Mouse (Mus musculus) forebrain, postnatal 0 days (tissue): ENCODE results near the gene Ddx41. TPM values are rescaled to one million over a fixed set of nuclear protein-coding genes. Genes with fewer than 3 reads are reported as not detected.

Experiments used
- ATAC-seq: fragments of 200-750 bp; cut with Nextera tagmentation; 2 replicates; pipeline ENCODE4 v1.8.0; 2017; ENCODE audit warnings: mild to moderate bottlenecking, moderate library complexity
- DNase-seq: peaks from one replicate; pipeline ENCODE4 v3.0.0-alpha.2; 2015
- H3K27ac ChIP-seq: fragments of 300-500 bp; sonication (generic); 2 replicates; pipeline ENCODE4 v1.5.1; 2014; ENCODE audit warnings: low read depth, mild to moderate bottlenecking, antibody characterized with exemption, low read length, moderate library complexity, mixed read lengths
- H3K27me3 ChIP-seq: fragments of 300-500 bp; sonication (generic); 2 replicates; pipeline ENCODE4 v1.6.1; 2014; ENCODE audit warnings: mild to moderate bottlenecking, low read length, mixed read lengths; ENCODE audit not compliant: insufficient read depth
- H3K36me3 ChIP-seq: fragments of 300-500 bp; sonication (generic); 2 replicates; pipeline ENCODE4 v1.6.1; 2014; ENCODE audit warnings: mild to moderate bottlenecking, moderate library complexity; ENCODE audit not compliant: insufficient read depth
- H3K4me1 ChIP-seq: fragments of 300-500 bp; sonication (generic); 2 replicates; pipeline ENCODE4 v1.6.1; 2014; ENCODE audit warnings: antibody characterized with exemption; ENCODE audit not compliant: insufficient read depth
- H3K4me2 ChIP-seq: fragments of 300-500 bp; sonication (generic); 2 replicates; pipeline ENCODE4 v1.6.1; 2014; ENCODE audit warnings: low read depth, mild to moderate bottlenecking, moderate library complexity
- H3K4me3 ChIP-seq: fragments of 300-500 bp; sonication (generic); 2 replicates; pipeline ENCODE4 v1.5.1; 2014; ENCODE audit warnings: low read depth, low read length, mixed read lengths
- H3K9ac ChIP-seq: fragments of 300-500 bp; sonication (generic); 2 replicates; pipeline ENCODE4 v1.6.1; 2014; ENCODE audit warnings: mild to moderate bottlenecking
- H3K9me3 ChIP-seq: fragments of 300-500 bp; sonication (generic); 2 replicates; pipeline ENCODE4 v1.6.1; 2016; ENCODE audit warnings: low read length
- CTCF ChIP-seq: sonication (generic); IDR thresholded peaks from 2 replicates; pipeline ENCODE4 v1.5.1; 2016; ENCODE audit warnings: antibody characterized with exemption, control low read depth, low read depth
- WGBS: fragments of 180-500 bp; shearing (Covaris S2); extraction: QIAGEN DNeasy Blood & Tissue Kit; methylation state at CpG from one replicate; pipeline ENCODE4 v1.1.7; 2014; 5-methylcytosine and 5-hydroxymethylcytosine counted together
- polyA plus RNA-seq: library from polyadenylated mRNA; unstranded; fragments of >200 nt; fragmentation: Nextera tagmentation; extraction: Ambion mirVana; gene quantifications from 2 replicates; pipeline ENCODE4 v1.2.1, GENCODE M21; 2015
- total RNA-seq: library from RNA; depleted of rRNA; stranded (reverse); fragments of >200 nt; gene quantifications from 2 replicates; pipeline ENCODE4 v1.2.3, GENCODE M21; 2014

Gene Ddx41
- total and polyA plus RNA-seq, 2 experiments from 2014 or later: 46.1 to 69.6 TPM

DNA sequence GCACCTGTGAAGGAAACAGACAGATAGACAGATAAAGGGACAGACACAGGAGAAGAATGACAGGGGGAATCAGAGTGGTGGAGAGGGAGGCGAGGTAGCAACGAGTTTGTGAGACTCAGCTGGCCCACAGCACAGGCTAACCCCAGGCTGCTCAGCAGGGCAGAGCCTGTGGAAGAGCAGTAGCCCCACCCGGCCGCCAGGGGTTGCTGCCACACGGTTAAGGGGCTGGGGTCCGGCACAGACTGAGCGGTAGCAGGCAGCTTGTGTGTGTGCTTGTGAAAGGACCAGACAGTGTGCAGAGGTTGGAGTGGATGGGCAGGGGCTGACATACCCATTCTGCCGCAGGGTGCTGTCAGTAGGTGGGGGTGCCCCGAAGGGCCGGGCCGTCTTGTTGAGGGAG is 28.6 kb downstream of the Ddx41 start:
- Histone ChIP-seq H3K27me3 (no peaks in the 10 kb centered on the region), H3K9me3 (no peaks in the 10 kb centered on the region), H3K9ac (no peak overlapping the region), H3K4me3 (no peak overlapping the region), H3K27ac (no peak overlapping the region), H3K4me1 (peaks cover 20% of the 10 kb centered on the region; the same call in 1 of the 2 replicates), H3K36me3 (peaks cover 57% of the 10 kb centered on the region), H3K4me2 (no peak overlapping the region)
- DNase-seq (no peak), ATAC-seq (no peak)
- WGBS: 59% methylated on average over 11 of the region's 11 CpGs
- peak; percentile 37; the same call in 1 of the 2 replicates for TF ChIP-seq CTCF

DNA sequence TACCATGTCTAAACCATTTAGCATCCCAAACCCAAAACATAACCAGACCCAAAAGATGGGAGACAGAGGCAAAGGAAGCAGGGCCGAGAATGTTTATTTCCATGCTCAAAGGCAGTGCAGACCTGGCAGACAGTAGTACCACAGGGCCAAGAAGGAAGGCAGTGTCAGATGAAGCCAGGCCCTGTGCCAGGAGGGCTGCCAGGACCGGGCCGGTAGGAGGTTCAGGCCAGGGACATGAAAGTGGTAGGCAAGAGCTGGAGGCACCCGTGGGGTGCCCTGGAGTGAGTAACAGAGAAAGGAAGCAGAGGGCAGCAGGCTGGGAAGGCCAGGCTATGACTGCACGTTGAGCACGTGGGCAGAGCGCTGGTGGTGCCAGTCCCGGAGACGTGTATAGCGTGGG is 29.8 kb downstream of the Ddx41 start:
- peaks cover 10% of the 10 kb centered on the region; the same call in 1 of the 2 replicates for H3K4me1 ChIP-seq
- H3K9ac ChIP-seq: no peak overlapping the region
- DNase-seq: no peak
- H3K4me2 ChIP-seq: no peak overlapping the region
- peaks cover 61% of the 10 kb centered on the region for H3K36me3 ChIP-seq
- H3K27me3 ChIP-seq: no peaks in the 10 kb centered on the region
- ATAC-seq: peak; percentile 19; the same call in 1 of the 2 replicates
- H3K4me3 ChIP-seq: no peak overlapping the region
- no peak for TF ChIP-seq CTCF
- H3K27ac ChIP-seq: no peak overlapping the region
- H3K9me3 ChIP-seq: no peaks in the 10 kb centered on the region
- WGBS: 76% methylated on average over 10 of the region's 10 CpGs

DNA sequence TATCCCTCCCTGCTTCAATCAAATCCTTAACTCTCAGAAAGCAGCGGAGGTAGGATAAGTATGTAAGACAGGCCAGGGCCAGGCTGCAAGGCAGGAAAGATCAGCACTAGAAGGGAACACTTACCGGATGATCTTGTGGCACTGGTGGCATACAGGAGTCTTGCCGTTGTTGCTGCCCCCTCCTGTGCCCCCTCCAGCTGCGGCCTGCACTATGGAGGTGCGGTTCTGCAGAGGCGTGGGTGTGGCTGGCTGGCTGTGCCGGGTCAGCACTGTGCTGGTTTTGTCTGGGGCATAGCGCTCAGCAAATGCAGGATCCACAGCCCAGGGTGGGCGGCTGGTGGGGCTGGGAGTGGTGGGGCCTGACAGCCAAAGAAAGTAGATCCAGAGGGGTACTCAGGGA is 30.6 kb downstream of the Ddx41 start:
- H3K9ac ChIP-seq: no peak overlapping the region
- no peak overlapping the region for H3K27ac ChIP-seq
- H3K4me1 ChIP-seq: peaks cover 2% of the 10 kb centered on the region; the same call in 1 of the 2 replicates
- H3K36me3 ChIP-seq: peaks cover 61% of the 10 kb centered on the region
- no peak overlapping the region for H3K4me3 ChIP-seq
- no peaks in the 10 kb centered on the region for H3K9me3 ChIP-seq
- no peaks in the 10 kb centered on the region for H3K27me3 ChIP-seq
- 93% methylated on average over 9 of the region's 9 CpGs for WGBS
- no peak for TF ChIP-seq CTCF
- DNase-seq (no peak), ATAC-seq (no peak)
- no peak overlapping the region for H3K4me2 ChIP-seq

DNA sequence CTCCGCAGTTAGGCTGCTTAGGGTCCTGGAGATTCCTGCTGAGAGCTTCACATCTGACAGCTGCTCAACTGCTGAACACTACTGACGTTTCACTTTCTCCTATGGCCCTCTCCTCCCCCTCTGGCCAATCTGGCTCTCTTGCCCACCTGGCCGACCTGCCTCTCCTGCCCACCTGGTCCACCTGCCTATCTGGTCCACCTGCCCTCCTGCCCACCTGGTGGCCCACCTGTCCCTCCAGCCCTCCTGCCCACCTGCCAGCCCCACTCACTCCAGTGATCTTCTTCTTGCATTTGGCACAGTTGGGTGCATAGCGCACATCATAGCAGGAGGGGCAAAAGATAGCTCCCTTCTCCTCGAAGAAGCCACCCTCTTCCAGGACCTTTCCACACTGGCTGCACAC is 32.1 kb downstream of the Ddx41 start:
- Histone ChIP-seq H3K9me3 (no peaks in the 10 kb centered on the region), H3K4me2 (no peak overlapping the region), H3K36me3 (peaks cover 51% of the 10 kb centered on the region), H3K4me1 (no peaks in the 10 kb centered on the region), H3K9ac (no peak overlapping the region), H3K27me3 (no peaks in the 10 kb centered on the region), H3K4me3 (no peak overlapping the region), H3K27ac (no peak overlapping the region)
- ATAC-seq (no peak), DNase-seq (no peak)
- TF ChIP-seq CTCF: no peak
- 83% methylated on average over 5 of the region's 5 CpGs for WGBS

DNA sequence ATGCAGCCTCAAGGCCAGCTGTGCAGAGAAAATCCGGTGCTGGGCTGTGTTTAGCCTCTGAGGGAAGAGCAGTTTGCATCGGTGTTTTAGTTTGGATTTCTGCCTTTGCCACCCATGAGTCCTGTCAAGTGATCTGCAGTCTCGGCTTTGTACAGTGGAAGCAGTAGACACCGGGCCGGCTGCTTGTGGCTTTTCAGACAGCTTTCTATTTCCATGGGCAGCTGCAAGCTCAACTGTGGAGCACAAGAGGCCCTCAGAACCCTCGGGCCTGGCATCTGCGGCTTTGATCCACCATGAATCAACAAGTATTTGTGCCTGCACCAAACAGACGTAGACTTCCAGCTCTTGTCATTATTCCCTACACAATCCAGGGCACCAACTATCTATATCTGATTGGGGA is 34.1 kb downstream of the Ddx41 start:
- no peak for TF ChIP-seq CTCF
- peaks cover 47% of the 10 kb centered on the region for H3K36me3 ChIP-seq
- H3K9ac ChIP-seq: no peak overlapping the region
- no peak overlapping the region for H3K27ac ChIP-seq
- 82% methylated on average over 8 of the region's 8 CpGs for WGBS
- H3K4me2 ChIP-seq: no peak overlapping the region
- no peaks in the 10 kb centered on the region for H3K4me1 ChIP-seq
- no peaks in the 10 kb centered on the region for H3K27me3 ChIP-seq
- no peak for ATAC-seq
- no peak for DNase-seq
- H3K9me3 ChIP-seq: no peaks in the 10 kb centered on the region
- H3K4me3 ChIP-seq: no peak overlapping the region

DNA sequence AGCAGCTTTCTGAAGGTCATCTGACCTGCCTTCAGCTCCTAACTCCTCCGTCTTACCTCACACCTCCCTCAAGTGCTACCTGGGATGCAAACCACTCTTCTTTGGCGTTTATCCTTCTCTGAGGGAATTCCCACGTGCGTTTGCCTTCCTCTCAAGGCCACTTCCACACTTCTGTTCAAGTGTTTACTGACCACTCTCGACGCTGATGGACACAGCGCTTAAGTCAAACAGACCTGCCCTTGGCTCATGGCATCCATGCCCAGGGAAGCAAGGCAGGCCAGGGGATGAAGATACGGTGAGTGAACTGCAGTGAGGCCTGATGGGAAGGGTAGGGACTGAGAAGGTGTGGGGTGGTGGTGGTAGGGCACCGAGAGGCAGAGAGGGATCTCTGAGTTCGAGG is 35.9 kb downstream of the Ddx41 start:
- WGBS: 83% methylated on average over 10 of the region's 10 CpGs
- Histone ChIP-seq H3K9ac (no peak overlapping the region), H3K36me3 (peaks cover 29% of the 10 kb centered on the region), H3K27ac (no peak overlapping the region), H3K27me3 (no peaks in the 10 kb centered on the region), H3K9me3 (no peaks in the 10 kb centered on the region), H3K4me1 (peaks cover 11% of the 10 kb centered on the region), H3K4me2 (no peak overlapping the region), H3K4me3 (no peak overlapping the region)
- no peak for ATAC-seq
- no peak for TF ChIP-seq CTCF
- no peak for DNase-seq

DNA sequence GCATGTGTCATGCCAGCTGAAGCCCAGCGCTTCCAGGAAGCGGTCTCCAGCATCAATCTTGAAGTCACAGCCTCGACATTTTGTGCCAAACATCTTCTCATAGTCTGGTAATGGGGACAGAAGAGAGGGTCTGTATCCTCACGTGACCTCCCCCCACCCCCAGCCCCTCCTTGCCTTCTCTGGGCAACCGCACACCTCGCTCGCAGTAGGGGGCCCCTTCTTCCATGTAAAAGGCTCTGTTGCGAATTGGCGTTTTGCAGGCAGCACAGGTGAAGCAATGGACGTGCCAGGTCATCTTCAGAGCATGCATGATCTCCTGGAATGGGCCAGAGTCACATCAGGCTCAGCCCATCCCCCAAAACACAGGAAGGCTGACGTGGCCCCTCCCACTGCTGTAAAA is 37.6 kb downstream of the Ddx41 start:
- peaks cover 22% of the 10 kb centered on the region for H3K4me1 ChIP-seq
- no peak for DNase-seq
- peaks cover 21% of the 10 kb centered on the region for H3K36me3 ChIP-seq
- no peaks in the 10 kb centered on the region for H3K9me3 ChIP-seq
- 42% methylated on average over 11 of the region's 11 CpGs for WGBS
- no peak for TF ChIP-seq CTCF
- H3K27ac ChIP-seq: no peak overlapping the region
- no peak overlapping the region for H3K9ac ChIP-seq
- no peak overlapping the region for H3K4me3 ChIP-seq
- ATAC-seq: no peak
- no peak overlapping the region for H3K4me2 ChIP-seq
- H3K27me3 ChIP-seq: no peaks in the 10 kb centered on the region
